Mouse (Mus musculus) layer of hippocampus, adult 2 months (tissue): Measurements from ENCODE around the gene Abhd12b. TPM values are rescaled to one million over a fixed set of nuclear protein-coding genes. Genes with fewer than 3 reads are reported as not detected.

ENCODE experiments used
- DNase-seq, 2 experiments: peaks; one replicate each; pipeline ENCODE4 v3.0.0; 2022; ENCODE audit warnings: low spot score in 2 of 2
- H3K27ac ChIP-seq: fragments of 200-600 bp; 2 replicates; pipeline ENCODE4 v1.8.1; 2022
- H3K4me3 ChIP-seq: fragments of 200-600 bp; 2 replicates; pipeline ENCODE4 v1.8.1; 2022; ENCODE audit warnings: mild to moderate bottlenecking
- CTCF ChIP-seq: fragments of 200-600 bp; conservative IDR thresholded peaks from 2 replicates; pipeline ENCODE4 v1.8.1; 2022; ENCODE audit warnings: antibody characterized with exemption, mild to moderate bottlenecking, moderate library complexity
- total RNA-seq, 2 experiments: library from RNA; stranded (reverse); gene quantifications; 2 replicates each; pipeline ENCODE4 v1.2.3; 2021

Gene Abhd12b
- total RNA-seq, 2 experiments from 2014 or later: not detected

- Histone ChIP-seq H3K4me3 (peak overlapping the region; percentile 50; the same call in 1 of the 2 replicates), H3K27ac (no peak overlapping the region)
- no peak for DNase-seq
- no peak for TF ChIP-seq CTCF
Measured at GRCm38 (mm10) chr12:70226655-70227054, 72.7 kb downstream of the Abhd12b start.

GRCm38 (mm10) chr12:70227121-70227932, 73.4 kb downstream of the Abhd12b start:
- H3K27ac ChIP-seq: no peak overlapping the region
- no peak for TF ChIP-seq CTCF
- H3K4me3 ChIP-seq: peak overlapping the region; percentile 50
- DNase-seq: no peak

GRCm38 (mm10) chr12:70228155-70228554, 74.2 kb downstream of the Abhd12b start:
- no peak for DNase-seq
- Histone ChIP-seq H3K4me3 (no peak overlapping the region), H3K27ac (no peak overlapping the region)
- no peak for TF ChIP-seq CTCF

GRCm38 (mm10) chr12:70231294-70231693, 77.4 kb downstream of the Abhd12b start, which contains the start of gene Pygl:
Pygl (minus strand) TSS chr12:70231488.
- no peak for DNase-seq
- no peak within 1 kb of the TSS for H3K4me3 ChIP-seq
- no peak for TF ChIP-seq CTCF
- no peak within 1 kb of the TSS for H3K27ac ChIP-seq

GRCm38 (mm10) chr12:70232020-70232544, 78.1 kb downstream of the Abhd12b start:
- H3K4me3 ChIP-seq: no peak overlapping the region
- H3K27ac ChIP-seq: no peak overlapping the region
- TF ChIP-seq CTCF: no peak
- DNase-seq: no peak

Other genes starting within 250 kb of the Abhd12b start
- gene Sav1, start 167.1 kb upstream of the Abhd12b start, total RNA-seq: 10 to 100 TPM; 16.7 to 18.2 TPM
- 10 to 100 TPM; 61.9 to 79.5 TPM for gene Nin, start 40.4 kb upstream of the Abhd12b start, total RNA-seq
- gene Pygl, start 77.3 kb downstream of the Abhd12b start, total RNA-seq: 1 to 10 TPM; 4.2 to 4.5 TPM
- gene Trim9, start 193.5 kb downstream of the Abhd12b start, total RNA-seq: 100 to 1,000 TPM; 306 to 310 TPM